Mouse (Mus musculus) heart, adult 2 months (tissue): ENCODE results near the gene Adgrf3.

ENCODE experiments used
- EP300 ChIP-seq: fragments of 200-500 bp; IDR thresholded peaks from 2 replicates; pipeline ENCODE4 v1.6.1; 2011; ENCODE audit warnings: low read depth, low read length, control low read depth; ENCODE audit not compliant: insufficient read depth
- POLR2A ChIP-seq: fragments of 200-500 bp; IDR thresholded peaks from 2 replicates; pipeline ENCODE4 v1.6.1; 2011; ENCODE audit warnings: mild to moderate bottlenecking, low read depth, low read length, control low read depth; ENCODE audit not compliant: insufficient read depth

- TF ChIP-seq POLR2A: no peak
- no peak for TF ChIP-seq EP300
Measured at GRCm38 (mm10) chr5:30172931-30173692, 32.4 kb downstream of the Adgrf3 start.
